Mouse (Mus musculus) E14TG2a.4 (cell line): ENCODE results near the gene Tacr1.

Source experiments
- H3K27me3 ChIP-seq: 2 replicates; pipeline ENCODE4 v1.6.1; 2014; ENCODE audit warnings: low read length, control low read depth; ENCODE audit not compliant: insufficient read depth
- H3K36me3 ChIP-seq: 2 replicates; pipeline ENCODE4 v1.6.1; 2014; ENCODE audit warnings: low read length, control low read depth; ENCODE audit not compliant: insufficient read depth
- H3K4me1 ChIP-seq: replicated peaks from 2 replicates; pipeline ENCODE4 v1.6.1; 2014; ENCODE audit warnings: low read depth, low read length, control low read depth
- H3K4me3 ChIP-seq: replicated peaks from 2 replicates; pipeline ENCODE4 v1.5.1; 2014; ENCODE audit warnings: mild to moderate bottlenecking, low read length
- H3K9me3 ChIP-seq: 2 replicates; pipeline ENCODE4 v1.6.1; 2014; ENCODE audit warnings: low read length, control low read depth
- CTCF ChIP-seq: conservative IDR thresholded peaks from 2 replicates; pipeline ENCODE4 v1.5.1; 2014; ENCODE audit warnings: low read length
- NANOG ChIP-seq: IDR thresholded peaks from 2 replicates; pipeline ENCODE4 v1.6.1; 2014; ENCODE audit warnings: borderline replicate concordance, low read length, mixed read lengths
- POU5F1 ChIP-seq: IDR thresholded peaks from 2 replicates; pipeline ENCODE4 v1.6.1; 2014; ENCODE audit warnings: low read length, borderline replicate concordance

Gene Tacr1

DNA sequence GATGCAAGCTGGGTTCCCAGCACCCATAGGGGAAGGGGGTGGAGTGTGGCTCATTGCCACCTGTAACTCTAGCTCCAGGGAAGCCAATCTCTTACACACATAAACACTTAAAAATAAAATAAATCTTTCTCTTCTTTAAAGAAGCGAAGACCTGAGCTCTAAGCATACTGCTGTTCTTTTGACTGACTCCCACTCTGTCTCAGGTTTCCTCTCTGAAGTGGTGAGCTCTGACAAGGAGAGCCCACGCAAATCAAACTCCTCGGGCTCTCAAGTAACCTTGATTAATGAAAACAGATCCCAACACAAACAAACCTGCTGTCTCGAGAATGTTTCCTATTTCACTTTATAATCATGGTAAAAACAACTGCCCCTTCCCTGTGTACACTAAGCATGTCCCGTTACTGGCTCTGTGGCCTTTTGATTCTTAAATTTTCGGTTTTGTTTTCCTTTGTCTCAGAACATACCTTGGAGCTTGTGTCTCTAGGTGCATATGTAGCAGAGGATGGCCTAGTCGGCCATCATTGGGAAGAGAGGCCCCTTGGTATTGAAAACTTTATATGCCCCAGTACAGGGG is 108.8 kb downstream of the Tacr1 start:
- H3K4me3 ChIP-seq: no peak overlapping the region
- H3K4me1 ChIP-seq: no peaks in the 10 kb centered on the region
- H3K27me3 ChIP-seq: no peaks in the 10 kb centered on the region
- no peaks in the 10 kb centered on the region for H3K9me3 ChIP-seq
- TF ChIP-seq NANOG (no peak), POU5F1 (no peak), CTCF (no peak)
- no peaks in the 10 kb centered on the region for H3K36me3 ChIP-seq

DNA sequence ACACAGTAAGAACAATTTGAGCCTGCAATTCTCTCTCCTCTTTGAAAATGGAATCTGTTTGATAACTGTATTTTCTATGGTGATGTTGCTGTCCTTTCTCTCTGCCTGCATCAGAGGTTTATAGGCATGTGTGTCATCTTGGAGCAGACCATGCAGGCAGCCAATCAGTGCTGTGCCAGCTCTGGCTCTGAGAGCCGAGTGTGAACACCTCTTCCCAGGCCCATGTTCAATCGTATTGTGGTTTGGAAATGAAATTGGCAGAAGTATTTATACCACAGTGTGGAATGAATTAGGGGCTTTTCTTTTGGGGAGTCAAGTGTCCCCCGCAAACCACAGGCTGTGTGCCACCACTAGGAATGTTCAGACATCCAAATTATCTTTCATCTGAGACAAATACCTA is 117.5 kb downstream of the Tacr1 start:
- TF ChIP-seq POU5F1 (no peak), NANOG (no peak), CTCF (no peak)
- H3K4me3 ChIP-seq: no peak overlapping the region
- H3K4me1 ChIP-seq: no peaks in the 10 kb centered on the region
- H3K27me3 ChIP-seq: no peaks in the 10 kb centered on the region
- H3K36me3 ChIP-seq: no peaks in the 10 kb centered on the region
- no peaks in the 10 kb centered on the region for H3K9me3 ChIP-seq

DNA sequence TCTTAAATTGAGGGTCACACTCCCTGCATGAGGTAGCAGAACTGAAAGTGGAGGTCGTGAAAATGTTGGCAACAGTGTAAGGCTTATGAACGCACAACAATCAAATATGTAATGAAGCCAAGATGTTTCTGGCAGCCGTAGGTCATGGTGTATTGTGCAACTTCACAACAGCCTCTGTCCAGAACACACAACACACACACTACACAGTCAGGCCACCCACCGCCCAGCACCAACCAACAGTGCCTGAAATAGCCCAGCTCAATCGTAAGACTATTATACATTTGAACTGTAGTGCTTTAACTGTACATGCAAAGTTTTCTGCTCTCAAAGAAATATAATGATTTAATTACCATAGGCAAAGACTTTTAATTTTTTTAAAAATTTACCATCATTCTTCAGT is 120.4 kb downstream of the Tacr1 start:
- no peak for TF ChIP-seq CTCF
- no peak for TF ChIP-seq POU5F1
- no peak for TF ChIP-seq NANOG
- no peak overlapping the region for H3K4me3 ChIP-seq
- no peaks in the 10 kb centered on the region for H3K9me3 ChIP-seq
- H3K4me1 ChIP-seq: no peaks in the 10 kb centered on the region
- no peaks in the 10 kb centered on the region for H3K27me3 ChIP-seq
- no peaks in the 10 kb centered on the region for H3K36me3 ChIP-seq

DNA sequence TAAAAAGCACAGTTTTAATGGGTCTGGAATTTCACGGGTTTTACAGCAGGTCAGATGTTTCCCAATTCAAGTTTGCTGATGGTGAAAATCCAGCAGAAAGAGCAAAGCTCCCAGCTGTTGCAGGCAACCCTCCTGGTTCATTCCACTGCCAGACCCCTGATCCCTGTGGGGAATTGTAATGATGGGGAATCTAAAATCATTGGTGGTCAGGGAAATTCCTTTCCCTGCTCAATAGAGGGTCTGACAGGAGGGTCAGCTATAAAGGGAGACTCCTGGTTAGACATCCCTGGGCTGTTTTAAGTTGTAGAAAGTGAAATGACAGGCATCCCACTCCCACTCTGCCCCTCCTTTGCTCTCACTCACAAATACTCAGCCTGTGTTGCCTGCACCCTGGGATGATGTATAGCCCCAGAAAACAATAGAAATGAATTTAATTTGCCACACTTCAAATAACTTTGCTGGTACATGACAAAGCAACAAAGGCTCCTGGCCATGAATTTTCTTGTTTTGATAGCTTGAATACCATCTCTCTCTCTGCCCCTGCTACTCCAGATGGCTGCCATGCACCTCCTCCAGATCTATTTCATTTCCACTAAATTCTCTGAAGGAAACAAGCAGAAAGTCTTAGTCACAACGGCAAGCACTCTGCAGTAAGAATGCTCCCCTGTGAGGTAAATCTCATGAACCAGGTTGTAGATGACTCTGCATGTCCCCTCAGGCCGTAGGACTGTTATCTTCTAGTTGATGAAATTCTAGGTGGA is 123.2 kb downstream of the Tacr1 start:
- TF ChIP-seq CTCF: no peak
- no peak for TF ChIP-seq NANOG
- no peak for TF ChIP-seq POU5F1
- no peaks in the 10 kb centered on the region for H3K4me1 ChIP-seq
- no peak overlapping the region for H3K4me3 ChIP-seq
- H3K9me3 ChIP-seq: no peaks in the 10 kb centered on the region
- no peaks in the 10 kb centered on the region for H3K27me3 ChIP-seq
- no peaks in the 10 kb centered on the region for H3K36me3 ChIP-seq

DNA sequence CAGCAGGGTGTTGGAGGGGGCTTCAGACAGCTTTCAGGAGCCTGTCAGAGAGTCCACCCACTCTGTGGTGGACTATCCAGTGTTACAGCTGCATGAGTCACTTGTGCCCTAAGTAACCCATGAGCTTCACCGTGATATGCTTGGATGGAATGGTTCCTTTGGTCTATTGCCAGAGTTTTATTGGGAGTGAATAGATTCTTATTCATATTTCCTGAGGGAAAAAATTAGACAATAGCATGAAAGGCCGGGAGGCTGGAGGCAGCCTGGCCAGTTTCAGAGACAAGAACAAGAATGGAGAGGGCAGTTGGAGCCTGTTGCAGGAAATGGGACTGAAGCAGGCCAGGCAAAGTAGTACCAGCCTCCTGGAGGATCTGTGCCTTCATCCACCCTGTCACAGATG is 126.5 kb downstream of the Tacr1 start:
- Histone ChIP-seq H3K36me3 (no peaks in the 10 kb centered on the region), H3K4me1 (no peaks in the 10 kb centered on the region), H3K4me3 (no peak overlapping the region), H3K27me3 (no peaks in the 10 kb centered on the region), H3K9me3 (no peaks in the 10 kb centered on the region)
- no peak for TF ChIP-seq CTCF
- no peak for TF ChIP-seq POU5F1
- TF ChIP-seq NANOG: no peak

DNA sequence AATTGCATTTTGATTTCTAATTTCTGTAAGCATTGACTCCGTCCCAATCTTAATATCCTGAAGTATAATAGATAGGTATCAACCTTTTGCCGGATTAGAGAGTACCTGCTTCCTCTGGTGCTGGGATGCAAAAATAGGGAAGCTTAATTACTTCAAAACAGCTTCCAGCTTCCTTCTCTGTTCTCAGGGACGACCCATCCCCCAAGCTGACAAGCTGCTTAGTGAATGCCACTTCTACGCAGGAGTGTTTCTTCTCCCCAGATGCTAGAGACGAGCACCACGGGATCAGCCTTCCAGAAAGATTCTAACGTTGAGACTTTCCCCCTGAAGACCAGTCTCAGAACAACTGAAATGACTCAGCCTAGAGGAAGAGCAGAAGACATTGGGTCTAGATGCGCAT is 134.5 kb downstream of the Tacr1 start:
- Histone ChIP-seq H3K9me3 (no peaks in the 10 kb centered on the region), H3K4me1 (peaks cover 7% of the 10 kb centered on the region; the same call in 1 of the 2 replicates), H3K4me3 (no peak overlapping the region), H3K36me3 (no peaks in the 10 kb centered on the region), H3K27me3 (no peaks in the 10 kb centered on the region)
- TF ChIP-seq POU5F1 (no peak), NANOG (no peak)

DNA sequence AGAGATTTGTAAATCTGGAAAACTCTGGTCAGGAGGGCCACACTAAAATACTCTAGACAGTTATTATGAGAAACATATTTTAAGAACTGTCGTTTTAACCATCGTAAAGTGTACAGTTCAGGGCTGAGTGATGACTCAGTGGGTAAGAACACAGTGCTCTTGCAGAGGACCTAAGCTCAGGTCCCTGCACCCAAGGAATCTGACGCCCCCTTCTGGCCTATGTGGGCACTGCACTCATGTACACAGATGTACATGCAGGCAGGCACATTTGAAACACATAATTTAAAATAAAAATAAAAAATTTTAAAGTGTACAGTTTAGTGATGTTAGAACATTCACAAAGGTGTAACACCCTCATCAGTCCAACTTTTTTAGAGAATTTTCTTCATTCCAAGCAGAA is 147.1 kb downstream of the Tacr1 start:
- no peaks in the 10 kb centered on the region for H3K4me1 ChIP-seq
- peaks cover 14% of the 10 kb centered on the region for H3K9me3 ChIP-seq
- H3K4me3 ChIP-seq: no peak overlapping the region
- H3K27me3 ChIP-seq: no peaks in the 10 kb centered on the region
- no peaks in the 10 kb centered on the region for H3K36me3 ChIP-seq
- TF ChIP-seq CTCF (peak; percentile 71), NANOG (no peak)

DNA sequence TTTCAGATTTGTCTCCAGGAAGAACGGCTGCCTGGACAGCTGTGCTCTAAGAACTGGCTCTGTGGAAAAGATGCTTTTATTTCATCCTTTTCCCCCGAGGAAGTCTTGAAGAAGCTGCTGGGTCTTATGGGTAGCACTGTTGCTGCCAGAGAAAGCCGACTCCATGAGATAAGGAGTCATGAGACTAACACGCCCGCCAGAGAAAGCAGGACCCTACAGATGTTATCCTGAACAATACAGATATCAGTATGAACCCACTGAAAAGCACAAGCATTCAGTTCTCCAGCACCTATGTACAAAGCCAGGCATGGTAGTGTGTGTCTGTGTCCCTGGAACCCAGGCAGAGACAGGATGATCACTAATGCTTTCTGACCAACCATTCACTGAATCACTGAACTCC is 173.3 kb downstream of the Tacr1 start:
- Histone ChIP-seq H3K9me3 (no peaks in the 10 kb centered on the region), H3K36me3 (no peaks in the 10 kb centered on the region), H3K4me3 (no peak overlapping the region), H3K27me3 (no peaks in the 10 kb centered on the region), H3K4me1 (no peaks in the 10 kb centered on the region)
- no peak for TF ChIP-seq POU5F1
- TF ChIP-seq CTCF: no peak
- TF ChIP-seq NANOG: no peak

DNA sequence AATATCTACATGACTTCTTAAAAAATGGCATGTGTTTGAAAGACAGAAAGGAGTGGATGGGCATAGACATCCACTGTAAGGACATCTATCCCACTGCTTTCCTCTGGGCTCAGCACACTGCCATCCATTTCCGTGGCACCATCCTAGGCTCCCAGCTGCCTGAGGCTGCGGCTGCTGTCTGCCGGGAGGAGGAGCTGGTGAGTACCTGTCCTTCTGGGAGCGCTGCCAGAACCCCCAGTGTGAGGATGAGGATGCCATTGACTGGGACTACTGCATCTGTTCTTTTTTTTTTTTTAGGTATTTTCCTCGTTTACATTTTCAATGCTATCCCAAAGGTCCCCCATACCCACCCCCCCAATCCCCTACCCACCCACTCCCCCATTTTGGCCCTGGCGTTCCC is 183.3 kb downstream of the Tacr1 start:
- Histone ChIP-seq H3K9me3 (peaks cover 7% of the 10 kb centered on the region; the same call in 1 of the 2 replicates), H3K27me3 (no peaks in the 10 kb centered on the region), H3K4me1 (no peaks in the 10 kb centered on the region), H3K36me3 (no peaks in the 10 kb centered on the region), H3K4me3 (no peak overlapping the region)
- TF ChIP-seq POU5F1 (no peak), CTCF (no peak), NANOG (no peak)
